Mouse (Mus musculus): ENCODE measurements around the gene Cfap298.

DNA sequence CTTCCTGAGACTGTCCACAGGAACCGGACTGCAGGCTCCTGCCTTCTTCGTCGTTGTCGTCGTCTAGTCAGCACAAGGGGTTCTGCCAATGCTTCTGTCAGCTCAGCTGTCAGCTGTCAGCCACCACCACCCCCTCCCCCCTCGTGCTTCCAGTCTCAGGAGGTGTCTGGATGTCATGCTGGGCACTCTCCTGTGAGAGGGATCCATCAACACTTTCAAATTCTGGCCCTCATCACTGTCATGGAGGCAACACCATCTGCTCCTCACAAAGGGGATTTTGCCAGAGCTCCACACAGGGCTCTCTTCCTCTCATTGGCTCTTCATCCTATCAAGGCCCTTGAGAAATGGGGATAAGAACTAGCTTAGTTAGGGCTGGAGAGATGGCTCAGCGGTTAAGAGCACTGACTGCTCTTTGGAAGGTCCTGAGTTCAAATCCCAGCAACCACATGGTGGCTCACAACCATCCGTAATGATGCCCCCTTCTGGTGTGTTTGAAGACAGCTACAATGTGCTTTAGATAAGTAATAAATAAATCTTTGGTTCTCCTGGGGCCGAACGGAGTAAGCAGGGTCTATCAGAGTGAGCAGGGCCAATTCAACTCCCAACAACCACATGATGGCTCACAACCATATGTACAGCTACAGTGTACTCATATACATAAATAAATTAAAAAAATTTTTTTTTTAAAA lies 13.3 kb downstream of the Cfap298 start:
- TF ChIP-seq CTCF (IDR thresholded peaks at IDR 0.05; ENCODE audit: low read depth), result 0 out of 2 replicates have a peak, but pooled peaks have one; percentile 6
- TF ChIP-seq EP300 (optimal IDR thresholded peaks at IDR 0.05), result no peak

All from stomach, postnatal 0 days (tissue).